Mouse (Mus musculus): ENCODE measurements around the gene Vmn2r54. TPM values are rescaled to one million over a fixed set of nuclear protein-coding genes. Genes with fewer than 3 reads are reported as not detected.

Vmn2r54 gene
- total RNA-seq (2023; ENCODE audit: inconsistent age) = not detected in 4 replicates

DNA sequence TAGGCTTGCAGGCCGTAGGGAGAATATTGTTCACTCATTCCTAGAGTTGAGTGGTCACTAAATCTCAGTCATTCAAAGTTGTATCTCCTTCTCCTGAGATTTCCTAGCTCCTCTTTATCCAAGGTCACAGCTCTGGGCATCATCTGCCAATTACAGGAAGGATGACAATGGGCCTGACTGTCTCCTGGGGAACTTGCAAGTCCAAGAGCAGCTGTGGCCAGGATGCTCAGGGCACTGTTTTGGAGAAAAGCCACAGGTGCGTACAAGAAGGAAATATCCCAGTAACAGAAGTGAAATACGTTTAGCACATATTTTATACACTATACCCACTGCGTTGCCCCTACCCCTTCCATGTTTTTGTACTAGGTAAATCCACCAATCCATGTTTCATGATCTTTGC, at the start of gene Vmn2r54:
Gene Vmn2r54, minus strand, starts transcription at position 101 of the 400 bp plus-strand sequence.

DNA sequence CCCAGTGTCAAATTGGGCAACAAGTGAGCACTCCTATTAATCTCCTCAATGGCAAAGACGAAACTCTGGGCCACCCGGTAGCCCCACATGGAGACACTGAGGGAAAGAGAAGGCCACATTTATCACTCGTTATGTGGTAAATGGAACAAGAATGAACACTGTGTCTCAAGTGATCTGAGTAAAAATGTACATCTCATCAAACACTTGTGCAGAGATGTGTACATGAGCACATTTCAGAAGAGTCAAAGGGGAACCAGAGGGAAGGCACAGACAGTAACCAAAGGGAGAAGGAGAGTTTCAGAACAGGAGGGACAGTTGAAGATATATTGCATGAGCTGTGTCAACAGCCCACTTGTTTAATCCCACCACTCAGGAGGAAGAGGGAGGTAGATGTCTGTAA, 44.8 kb upstream of the Vmn2r54 start, which contains the start of gene Vmn2r55:
Gene Vmn2r55, minus strand, starts transcription at position 101 of the 400 bp plus-strand sequence.

DNA sequence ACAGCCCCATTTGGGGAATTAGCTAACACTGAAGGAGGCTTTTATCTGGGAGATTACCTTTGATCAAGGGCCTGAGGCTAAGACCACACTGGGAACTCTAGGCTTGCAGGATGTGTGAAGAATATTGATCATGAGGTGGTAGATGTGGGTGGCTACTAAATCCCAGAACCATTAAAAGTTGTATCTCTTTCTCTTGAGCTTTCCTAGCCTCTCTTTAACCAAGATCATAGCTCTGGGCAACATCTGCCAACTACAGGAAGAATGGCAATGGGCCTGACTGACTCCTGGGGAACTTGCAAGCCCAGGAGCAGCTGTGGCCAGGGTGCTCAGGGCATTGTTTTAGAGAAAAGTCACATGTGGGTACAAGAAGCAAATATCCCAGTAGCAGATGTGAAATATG, 31.4 kb downstream of the Vmn2r54 start, which contains the start of gene Vmn2r53:
Gene Vmn2r53, minus strand, starts transcription at position 101 of the 400 bp plus-strand sequence.

Other genes starting within 250 kb of the Vmn2r54 start
- 1.5 to 2.9 TPM (median 2.3 TPM) in 4 replicates for gene Zfp551, start 217.6 kb downstream of the Vmn2r54 start, total RNA-seq (2023; ENCODE audit: inconsistent age)
- 6.2 to 7.5 TPM (median 7.4 TPM) in 4 replicates for gene Zfp606, start 162.0 kb downstream of the Vmn2r54 start, total RNA-seq (2023; ENCODE audit: inconsistent age)
- not detected in 4 replicates for gene 2900092C05Rik, start 127.8 kb downstream of the Vmn2r54 start, total RNA-seq (2023; ENCODE audit: inconsistent age)
- 0.03 to 0.12 TPM (median 0.06 TPM) in 3 of 4 replicates, not detected in the other for gene Vmn2r53, start 31.5 kb downstream of the Vmn2r54 start, total RNA-seq (2023; ENCODE audit: inconsistent age)
- not detected in 4 replicates for gene Vmn2r55, start 44.7 kb upstream of the Vmn2r54 start, total RNA-seq (2023; ENCODE audit: inconsistent age)
- not detected in 4 replicates for gene Vmn2r56, start 94.7 kb upstream of the Vmn2r54 start, total RNA-seq (2023; ENCODE audit: inconsistent age)
- gene Zscan18, start 163.3 kb upstream of the Vmn2r54 start, total RNA-seq (2023; ENCODE audit: inconsistent age) = 28.7 to 36.2 TPM (median 31.8 TPM) in 4 replicates
- gene Zfp329, start 178.5 kb upstream of the Vmn2r54 start, total RNA-seq (2023; ENCODE audit: inconsistent age) = 8.4 to 10.4 TPM (median 9.0 TPM) in 4 replicates
- 98.9 to 124 TPM (median 114 TPM) in 4 replicates for gene Zfp110, start 194.4 kb upstream of the Vmn2r54 start, total RNA-seq (2023; ENCODE audit: inconsistent age)
- 1.8 to 2.8 TPM (median 2.4 TPM) in 4 replicates for gene Zfp128, start 240.9 kb upstream of the Vmn2r54 start, total RNA-seq (2023; ENCODE audit: inconsistent age)

Data from B cell, adult (primary cell).